Mouse (Mus musculus): Measurements from ENCODE around the gene Hist1h2bg. TPM values are rescaled to one million over a fixed set of nuclear protein-coding genes. Genes with fewer than 3 reads are reported as not detected.
"Not testable (repeated sequence)": the region's sequence is repeated elsewhere in the genome, so short reads cannot be mapped to it uniquely, and the experiment has no call there.

Gene Hist1h2bg
- polyA plus RNA-seq, 1 experiment: not detected

DNA sequence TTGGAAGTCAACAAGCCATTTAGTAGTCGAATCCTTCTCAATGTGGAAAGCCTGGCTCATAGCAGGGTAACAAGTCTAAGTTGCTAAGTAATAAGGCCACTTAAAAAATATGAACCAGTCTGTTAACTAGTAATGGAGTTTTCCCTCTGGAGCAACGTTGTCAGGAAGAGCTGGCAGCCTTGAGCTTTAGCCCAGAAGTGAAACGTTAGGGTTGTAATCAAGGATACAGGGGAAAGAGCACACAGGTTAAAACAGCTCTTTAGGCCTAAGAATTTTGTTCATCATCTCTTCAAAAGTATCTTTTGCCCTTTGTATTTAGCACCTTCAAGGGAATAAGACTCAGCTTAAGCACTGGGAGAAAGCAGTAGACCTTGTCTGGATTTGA is 20.4 kb upstream of the Hist1h2bg start:
- Histone ChIP-seq H3K4me3 (ENCODE audit: insufficient read depth, low read depth, low read length) (no peak overlapping the region), H3K4me1 (ENCODE audit: control insufficient read depth, insufficient read depth, low read length) (peaks cover 3% of the 10 kb centered on the region; the same call in 1 of the 2 replicates), H3K27ac (ENCODE audit: insufficient read depth, low read depth, low read length) (no peak overlapping the region)
- 7% methylated on average over 3 of the region's 3 CpGs for WGBS
- TF ChIP-seq POLR2A (IDR thresholded peaks at IDR 0.05; ENCODE audit: insufficient read depth, low read depth, low read length) (no peak), CTCF (IDR thresholded peaks at IDR 0.05; ENCODE audit: insufficient read depth, low read depth, low read length) (no peak)

DNA sequence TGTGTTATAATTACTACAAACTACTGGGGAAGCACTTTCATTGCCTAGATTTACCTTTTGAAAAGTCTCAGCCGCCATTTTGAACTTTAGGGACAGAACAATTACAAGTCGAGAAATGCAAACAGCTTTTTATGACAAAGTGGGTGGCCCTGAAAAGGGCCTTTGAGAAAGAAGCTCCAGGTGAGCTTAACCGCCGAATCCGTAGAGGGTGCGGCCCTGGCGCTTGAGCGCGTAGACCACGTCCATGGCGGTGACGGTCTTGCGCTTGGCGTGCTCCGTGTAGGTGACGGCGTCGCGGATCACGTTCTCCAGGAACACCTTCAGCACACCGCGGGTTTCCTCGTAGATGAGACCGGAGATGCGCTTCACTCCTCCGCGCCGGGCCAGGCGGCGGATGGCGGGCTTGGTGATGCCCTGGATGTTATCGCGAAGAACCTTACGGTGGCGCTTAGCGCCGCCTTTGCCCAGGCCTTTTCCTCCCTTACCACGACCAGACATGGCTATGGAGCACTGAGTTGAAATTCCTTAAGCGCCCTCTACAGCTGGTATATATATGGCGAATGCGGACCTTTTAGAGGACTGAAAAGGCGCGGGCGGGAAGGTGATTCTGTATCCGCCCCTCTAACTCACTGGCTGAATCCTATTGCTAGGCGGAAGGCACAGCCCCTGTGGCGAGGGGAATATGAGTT is 19.9 kb upstream of the Hist1h2bg start, which contains the start of gene Hist1h4f:
Hist1h4f (minus strand) TSS at position 503 of the 689 bp plus-strand sequence.
- under 1% methylated on average over 47 of the region's 47 CpGs for WGBS
- not testable (repeated sequence) for H3K4me1 ChIP-seq (ENCODE audit: control insufficient read depth, insufficient read depth, low read length)
- Histone ChIP-seq H3K27ac (ENCODE audit: insufficient read depth, low read depth, low read length) (peak within 1 kb of the TSS; percentile 82), H3K4me3 (ENCODE audit: insufficient read depth, low read depth, low read length) (peak within 1 kb of the TSS; percentile 53)
- TF ChIP-seq POLR2A (IDR thresholded peaks at IDR 0.05; ENCODE audit: insufficient read depth, low read depth, low read length): peak; percentile 78

GRCm38 (mm10) chr13:23551931-23552914 is 19.0 kb upstream of the Hist1h2bg start:
- no peak overlapping the region for H3K4me3 ChIP-seq (ENCODE audit: insufficient read depth, low read depth, low read length)
- WGBS: 36% methylated on average over 8 of the region's 8 CpGs
- TF ChIP-seq POLR2A (IDR thresholded peaks at IDR 0.05; ENCODE audit: insufficient read depth, low read depth, low read length) (no peak), CTCF (IDR thresholded peaks at IDR 0.05; ENCODE audit: insufficient read depth, low read depth, low read length) (no peak)
- peaks cover 3% of the 10 kb centered on the region; the same call in 1 of the 2 replicates for H3K4me1 ChIP-seq (ENCODE audit: control insufficient read depth, insufficient read depth, low read length)
- H3K27ac ChIP-seq (ENCODE audit: insufficient read depth, low read depth, low read length): no peak overlapping the region

- TF ChIP-seq POLR2A (IDR thresholded peaks at IDR 0.05; ENCODE audit: insufficient read depth, low read depth, low read length) (no peak), CTCF (IDR thresholded peaks at IDR 0.05; ENCODE audit: insufficient read depth, low read depth, low read length) (no peak)
- Histone ChIP-seq H3K27ac (ENCODE audit: insufficient read depth, low read depth, low read length) (no peak within 1 kb of the TSS), H3K4me1 (ENCODE audit: control insufficient read depth, insufficient read depth, low read length) (peaks cover 3% of the 10 kb centered on the region; the same call in 1 of the 2 replicates)
Measured at GRCm38 (mm10) chr13:23552962-23553361, 18.2 kb upstream of the Hist1h2bg start, which contains the start of gene Hist1h1d. Hist1h1d (plus strand) TSS chr13:23553262.

DNA sequence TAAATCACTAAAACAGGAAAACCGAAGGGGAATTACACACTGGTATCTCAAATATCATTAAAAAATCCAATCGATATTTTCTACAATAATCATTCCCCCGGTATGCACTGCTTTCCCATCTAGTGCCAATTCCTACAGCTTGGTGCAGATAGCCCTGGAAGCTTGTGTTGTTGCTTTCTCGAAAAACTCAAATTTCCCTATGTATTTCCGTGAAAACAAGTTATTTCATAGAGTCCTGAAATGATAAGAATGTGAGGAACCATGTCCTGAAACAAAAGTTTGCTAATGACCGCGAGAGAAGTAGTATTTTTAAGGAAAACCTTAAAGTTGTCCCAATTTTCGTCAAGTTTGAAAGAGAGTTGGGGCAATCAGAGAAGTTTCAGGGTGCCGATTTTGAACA is 16.8 kb upstream of the Hist1h2bg start:
- H3K4me1 ChIP-seq (ENCODE audit: control insufficient read depth, insufficient read depth, low read length): peaks cover 3% of the 10 kb centered on the region; the same call in 1 of the 2 replicates
- TF ChIP-seq CTCF (IDR thresholded peaks at IDR 0.05; ENCODE audit: insufficient read depth, low read depth, low read length) (no peak), POLR2A (IDR thresholded peaks at IDR 0.05; ENCODE audit: insufficient read depth, low read depth, low read length) (no peak)
- no peak overlapping the region for H3K27ac ChIP-seq (ENCODE audit: insufficient read depth, low read depth, low read length)
- H3K4me3 ChIP-seq (ENCODE audit: insufficient read depth, low read depth, low read length): no peak overlapping the region
- 14% methylated on average over 9 of the region's 9 CpGs for WGBS

More at GRCm38 (mm10) chr13:23552962-23553361, 18.2 kb upstream of the Hist1h2bg start, which contains the start of gene Hist1h1d:
- H3K4me3 ChIP-seq (ENCODE audit: insufficient read depth, low read depth, low read length): no peak within 1 kb of the TSS

DNA sequence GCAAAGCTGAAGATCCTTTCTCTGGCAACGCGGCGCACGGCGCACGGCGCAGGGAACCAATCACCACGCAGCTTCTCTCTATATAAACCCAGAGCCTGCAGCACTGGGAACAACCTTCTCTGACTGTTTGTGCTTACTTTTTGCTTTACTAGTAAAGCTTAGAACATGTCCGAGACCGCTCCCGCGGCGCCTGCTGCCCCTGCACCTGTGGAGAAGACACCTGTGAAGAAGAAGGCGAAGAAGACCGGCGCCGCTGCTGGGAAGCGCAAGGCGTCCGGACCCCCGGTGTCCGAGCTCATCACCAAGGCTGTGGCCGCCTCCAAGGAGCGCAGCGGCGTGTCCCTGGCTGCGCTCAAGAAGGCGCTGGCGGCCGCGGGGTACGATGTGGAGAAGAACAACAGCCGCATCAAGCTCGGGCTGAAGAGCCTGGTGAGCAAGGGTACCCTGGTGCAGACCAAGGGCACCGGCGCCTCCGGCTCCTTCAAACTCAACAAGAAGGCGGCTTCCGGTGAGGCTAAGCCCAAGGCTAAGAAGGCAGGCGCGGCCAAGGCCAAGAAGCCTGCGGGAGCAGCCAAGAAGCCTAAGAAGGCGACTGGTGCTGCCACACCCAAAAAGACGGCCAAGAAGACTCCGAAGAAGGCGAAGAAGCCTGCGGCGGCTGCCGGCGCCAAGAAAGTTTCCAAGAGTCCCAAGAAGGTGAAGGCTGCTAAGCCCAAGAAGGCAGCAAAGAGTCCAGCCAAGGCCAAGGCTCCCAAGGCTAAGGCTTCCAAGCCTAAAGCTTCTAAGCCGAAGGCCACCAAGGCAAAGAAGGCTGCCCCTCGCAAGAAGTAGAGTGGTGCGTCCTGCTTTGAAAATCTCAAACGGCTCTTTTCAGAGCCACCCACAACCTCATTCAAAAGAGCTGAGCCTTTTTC is 16.0 kb upstream of the Hist1h2bg start:
- peak overlapping the region; percentile 71 for H3K27ac ChIP-seq (ENCODE audit: insufficient read depth, low read depth, low read length)
- TF ChIP-seq CTCF (IDR thresholded peaks at IDR 0.05; ENCODE audit: insufficient read depth, low read depth, low read length): no peak
- TF ChIP-seq POLR2A (IDR thresholded peaks at IDR 0.05; ENCODE audit: insufficient read depth, low read depth, low read length): peak; percentile 48; the same call in 1 of the 2 replicates
- under 1% methylated on average over 54 of the region's 54 CpGs for WGBS
- peaks cover 3% of the 10 kb centered on the region; the same call in 1 of the 2 replicates for H3K4me1 ChIP-seq (ENCODE audit: control insufficient read depth, insufficient read depth, low read length)
- peak overlapping the region; percentile 60 for H3K4me3 ChIP-seq (ENCODE audit: insufficient read depth, low read depth, low read length)

DNA sequence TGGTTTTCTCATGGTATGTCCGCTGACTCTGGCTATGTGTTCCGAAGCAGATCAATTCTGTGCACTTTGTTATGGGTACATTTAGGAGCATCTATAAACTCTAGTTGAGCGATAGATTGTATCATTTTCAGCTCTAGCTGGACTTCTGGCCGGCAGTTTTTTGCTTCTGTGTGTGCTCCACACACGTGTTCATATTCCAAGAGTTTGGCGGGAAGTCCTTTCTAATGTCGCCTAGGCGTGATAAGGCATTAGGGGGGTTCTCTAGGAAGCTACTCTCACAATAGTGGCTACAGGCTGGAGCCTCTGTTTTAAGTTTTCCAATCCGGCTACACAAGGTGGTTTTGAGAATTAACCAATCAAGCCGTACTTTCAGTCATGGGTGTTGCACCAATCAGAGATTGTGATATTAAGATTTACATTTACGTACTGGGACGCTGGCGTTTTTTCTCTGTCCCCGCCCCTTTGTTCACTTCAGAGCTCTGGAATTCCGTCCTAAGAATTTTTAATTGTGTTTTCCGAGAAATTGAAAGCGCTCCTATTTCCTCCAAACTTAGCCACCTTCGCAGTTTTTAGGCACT is 15.3 kb upstream of the Hist1h2bg start:
- Histone ChIP-seq H3K4me3 (ENCODE audit: insufficient read depth, low read depth, low read length) (peak overlapping the region; percentile 60), H3K27ac (ENCODE audit: insufficient read depth, low read depth, low read length) (peak overlapping the region; percentile 85), H3K4me1 (ENCODE audit: control insufficient read depth, insufficient read depth, low read length) (peaks cover 3% of the 10 kb centered on the region; the same call in 1 of the 2 replicates)
- TF ChIP-seq CTCF (IDR thresholded peaks at IDR 0.05; ENCODE audit: insufficient read depth, low read depth, low read length) (no peak), POLR2A (IDR thresholded peaks at IDR 0.05; ENCODE audit: insufficient read depth, low read depth, low read length) (no peak)
- under 1% methylated on average over 18 of the region's 18 CpGs for WGBS

DNA sequence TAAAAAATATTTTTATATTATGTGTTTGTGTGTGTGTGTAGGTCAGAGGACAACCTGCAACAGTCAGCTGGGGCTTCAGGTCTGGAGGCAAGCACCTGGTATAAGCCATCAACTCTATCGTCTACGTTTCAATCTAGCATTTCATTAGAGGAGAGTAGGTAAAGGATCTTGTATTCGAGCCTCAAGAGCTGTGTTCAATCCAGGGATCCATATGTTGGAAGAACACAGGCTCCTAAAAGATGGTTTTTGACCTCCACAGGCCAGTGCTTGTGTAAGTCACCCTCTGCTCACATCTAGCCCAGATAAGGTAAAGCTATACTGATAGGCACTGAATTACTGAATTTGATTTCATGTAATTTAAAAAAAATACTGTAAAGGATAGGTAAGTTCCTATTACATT is 14.3 kb upstream of the Hist1h2bg start:
- Histone ChIP-seq H3K4me3 (ENCODE audit: insufficient read depth, low read depth, low read length) (no peak overlapping the region), H3K4me1 (ENCODE audit: control insufficient read depth, insufficient read depth, low read length) (peaks cover 3% of the 10 kb centered on the region; the same call in 1 of the 2 replicates), H3K27ac (ENCODE audit: insufficient read depth, low read depth, low read length) (no peak overlapping the region)
- TF ChIP-seq POLR2A (IDR thresholded peaks at IDR 0.05; ENCODE audit: insufficient read depth, low read depth, low read length) (no peak), CTCF (IDR thresholded peaks at IDR 0.05; ENCODE audit: insufficient read depth, low read depth, low read length) (no peak)
- 68% methylated on average over 3 of the region's 3 CpGs for WGBS

GRCm38 (mm10) chr13:23560699-23561098 is 10.5 kb upstream of the Hist1h2bg start:
- not testable (repeated sequence) for H3K4me3 ChIP-seq (ENCODE audit: insufficient read depth, low read depth, low read length); H3K4me1 ChIP-seq (ENCODE audit: control insufficient read depth, insufficient read depth, low read length); H3K27ac ChIP-seq (ENCODE audit: insufficient read depth, low read depth, low read length)
- WGBS: 20% methylated on average over 2 of the region's 2 CpGs

- H3K4me1 ChIP-seq (ENCODE audit: control insufficient read depth, insufficient read depth, low read length); H3K27ac ChIP-seq (ENCODE audit: insufficient read depth, low read depth, low read length): not testable (repeated sequence)
- peak overlapping the region; percentile 89; the same call in 1 of the 2 replicates for H3K4me3 ChIP-seq (ENCODE audit: insufficient read depth, low read depth, low read length)
- WGBS: 0% methylated on average over 2 of the region's 5 CpGs
Measured at GRCm38 (mm10) chr13:23561531-23561882, 9.7 kb upstream of the Hist1h2bg start.

Data from olfactory bulb, adult 2 months (tissue).